Mouse (Mus musculus) A20 (cell line): ENCODE data around the gene Edem2.
A peak's percentile ranks its signal among the peaks of the same experiment; 100 is the strongest.

ENCODE experiments used
- DNase-seq: peaks from one replicate; pipeline ENCODE4 v3.0.0-alpha.2; 2011; ENCODE audit warnings: low read depth, low spot score

Gene Edem2

DNA sequence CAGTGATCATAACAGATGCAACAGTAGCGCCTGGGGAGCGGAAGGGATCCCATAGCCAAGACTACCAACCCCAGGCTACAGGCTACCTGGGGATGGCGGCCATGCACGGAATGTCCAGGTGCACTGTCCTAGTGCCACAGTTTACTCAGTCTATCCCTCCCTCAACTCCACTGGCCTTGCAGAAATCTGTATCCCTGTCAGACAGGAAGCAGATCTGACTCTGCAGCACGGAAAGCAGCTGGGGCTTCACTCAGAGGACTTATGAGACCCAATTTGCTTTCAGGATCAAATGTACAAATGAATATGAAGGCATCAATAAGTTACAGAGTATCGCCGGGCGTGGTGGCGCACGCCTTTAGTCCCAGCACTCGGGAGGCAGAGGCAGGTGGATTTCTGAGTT is 41.5 kb downstream of the Edem2 start:
- DNase-seq = no peak

DNA sequence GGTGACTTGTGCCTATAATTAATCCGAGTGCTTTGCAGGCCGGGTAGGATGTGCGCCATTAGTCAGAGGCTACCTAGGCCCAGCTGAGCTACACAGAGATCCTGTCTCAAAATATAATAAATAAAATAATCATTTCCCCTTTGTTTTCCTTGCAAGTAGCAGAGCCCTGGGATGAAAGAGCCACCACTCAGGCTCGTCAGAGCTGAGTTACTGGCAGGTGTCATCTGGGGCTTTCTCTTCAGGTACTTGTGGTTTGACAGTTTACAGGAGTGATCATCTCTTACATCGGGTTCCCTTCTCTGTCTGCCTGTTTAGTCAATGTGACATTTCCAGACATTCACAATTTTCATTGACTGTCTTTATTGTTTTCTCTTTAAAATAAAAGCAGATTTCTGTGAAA is 42.7 kb downstream of the Edem2 start:
- DNase-seq = peak; percentile 19

DNA sequence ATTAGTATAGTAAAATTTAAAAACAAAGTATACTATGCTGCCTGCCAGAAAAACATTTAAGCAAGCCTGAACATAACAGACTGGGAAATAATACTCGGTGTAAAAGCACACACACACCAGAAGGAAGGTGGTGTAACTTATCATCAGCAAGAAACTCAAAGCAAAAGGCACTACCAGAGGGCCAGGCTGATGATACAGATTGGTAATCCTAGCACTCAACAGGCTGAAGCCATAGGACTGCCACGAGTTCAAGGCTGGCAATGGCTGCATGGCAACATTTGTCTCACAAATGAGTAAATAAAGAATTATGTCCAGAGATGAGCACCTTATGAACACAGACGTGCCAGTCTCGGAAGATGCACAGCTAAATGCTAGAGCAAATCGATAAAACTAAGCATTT is 45.5 kb downstream of the Edem2 start:
- no peak for DNase-seq

DNA sequence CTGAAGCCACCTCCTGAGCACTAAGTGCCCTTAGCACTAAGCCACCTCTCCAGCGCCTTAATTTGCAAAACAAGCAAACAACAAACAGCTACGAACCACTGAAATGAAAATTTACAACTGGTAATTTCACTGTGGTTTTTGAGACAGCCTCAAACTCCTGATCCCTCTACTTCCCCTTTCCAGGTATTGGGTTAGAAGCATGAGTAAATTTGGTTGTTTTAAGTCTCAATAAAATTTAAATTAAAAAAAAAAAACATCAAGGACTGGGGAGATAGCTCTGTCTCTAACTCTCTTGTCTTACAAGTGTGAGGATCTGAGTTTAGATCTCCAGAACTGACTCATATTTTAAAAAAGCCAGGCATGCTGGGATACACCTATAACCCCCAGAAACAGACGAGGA is 46.1 kb downstream of the Edem2 start:
- DNase-seq = peak; percentile 45

DNA sequence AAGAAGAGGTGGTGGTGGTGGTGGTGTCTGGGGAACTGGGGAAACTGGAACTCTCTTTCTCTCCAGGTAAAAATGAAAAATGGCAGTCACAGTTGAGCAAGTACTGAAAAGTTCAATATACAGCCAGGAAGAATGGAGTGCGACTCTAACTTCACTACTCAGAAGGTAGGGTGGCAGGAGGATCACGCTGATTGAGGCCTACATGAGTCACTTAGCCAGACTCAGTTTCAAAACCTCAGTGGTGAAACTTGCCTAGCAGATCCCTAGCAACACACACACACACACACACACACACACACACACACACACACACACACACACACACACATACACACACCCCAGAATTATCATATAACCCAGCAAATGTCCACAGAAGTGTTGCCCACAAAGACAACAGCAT is 47.4 kb downstream of the Edem2 start:
- no peak for DNase-seq

DNA sequence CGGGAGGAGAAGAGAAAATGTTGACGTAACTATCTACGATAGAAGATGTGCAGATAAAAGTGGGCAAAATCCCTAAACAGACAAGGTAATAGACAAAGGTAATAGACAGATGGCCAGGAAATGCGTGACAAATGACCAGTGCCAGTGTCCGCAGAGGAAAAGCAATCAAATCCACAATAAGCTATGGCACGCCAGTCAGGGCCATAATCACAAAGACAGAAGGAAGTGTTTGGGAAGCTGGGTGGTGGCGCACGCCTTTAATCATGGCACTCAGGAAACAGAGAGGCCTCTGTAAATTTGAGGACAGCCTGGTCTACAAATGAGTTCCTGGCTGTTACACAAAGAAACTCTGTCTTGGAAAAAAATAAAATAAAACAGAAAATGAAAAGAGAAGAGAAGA is 48.1 kb downstream of the Edem2 start:
- no peak for DNase-seq

DNA sequence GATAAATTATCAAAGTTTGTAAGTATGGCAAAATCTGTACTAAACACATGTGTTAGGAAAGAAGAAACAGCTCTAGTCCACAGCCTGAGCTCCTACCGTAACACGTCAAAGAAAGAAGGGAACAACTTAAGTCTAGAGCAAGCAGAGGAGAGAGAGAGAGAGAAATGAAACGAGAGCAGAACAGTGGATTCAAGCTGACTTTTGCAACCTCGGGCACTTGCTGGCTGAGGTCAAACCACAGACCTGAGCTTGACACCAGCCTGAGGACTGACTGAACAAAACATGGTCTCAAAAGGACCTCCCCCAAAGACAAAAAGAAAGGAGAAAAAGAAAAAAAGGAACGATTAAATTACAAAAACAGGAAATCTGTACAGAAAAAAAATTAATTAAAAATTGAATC is 48.7 kb downstream of the Edem2 start:
- no peak for DNase-seq

DNA sequence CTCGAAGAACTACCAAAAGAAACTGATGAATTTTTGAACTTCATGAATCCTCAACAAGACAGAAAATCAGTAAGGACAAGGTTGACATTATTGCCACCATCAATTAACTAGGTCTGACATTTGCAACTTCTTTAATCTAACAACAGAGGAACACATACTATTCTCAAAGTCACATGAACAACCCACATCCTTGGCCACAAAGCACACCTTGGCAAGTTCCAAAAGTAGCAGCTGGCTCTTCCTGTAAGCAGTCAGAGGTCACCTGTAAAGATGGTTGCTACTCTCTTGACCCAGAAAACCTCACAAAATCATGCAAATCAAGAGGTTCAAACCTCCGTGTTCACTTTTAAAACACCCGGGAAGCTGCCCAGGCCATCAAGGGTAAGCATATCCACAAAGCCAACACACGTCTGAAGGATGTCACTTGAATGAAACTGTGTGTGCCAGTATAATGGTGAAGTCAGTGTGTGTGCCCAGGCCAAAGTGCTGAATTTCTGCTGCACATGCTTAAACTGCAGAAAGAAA is 49.6 kb downstream of the Edem2 start:
- DNase-seq = peak; percentile 37

DNA sequence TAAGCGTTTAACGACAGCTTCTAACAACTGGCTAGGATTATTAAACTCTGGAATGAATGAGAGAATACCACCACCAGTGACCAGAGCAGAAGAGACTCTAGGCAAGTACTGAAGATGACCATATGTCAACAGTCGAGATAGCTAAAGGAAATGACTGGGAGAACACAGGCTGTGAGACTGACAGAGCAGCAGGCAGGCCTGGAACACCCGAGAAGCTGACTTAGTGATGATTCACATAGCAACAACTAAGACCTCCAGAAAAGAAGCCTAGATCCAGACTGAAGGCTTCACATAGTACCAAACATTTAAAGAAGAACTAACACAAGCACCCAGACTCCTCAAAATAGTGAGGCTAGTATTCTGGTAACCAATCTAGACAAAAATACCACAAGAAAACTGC is 54.2 kb downstream of the Edem2 start:
- DNase-seq = no peak

DNA sequence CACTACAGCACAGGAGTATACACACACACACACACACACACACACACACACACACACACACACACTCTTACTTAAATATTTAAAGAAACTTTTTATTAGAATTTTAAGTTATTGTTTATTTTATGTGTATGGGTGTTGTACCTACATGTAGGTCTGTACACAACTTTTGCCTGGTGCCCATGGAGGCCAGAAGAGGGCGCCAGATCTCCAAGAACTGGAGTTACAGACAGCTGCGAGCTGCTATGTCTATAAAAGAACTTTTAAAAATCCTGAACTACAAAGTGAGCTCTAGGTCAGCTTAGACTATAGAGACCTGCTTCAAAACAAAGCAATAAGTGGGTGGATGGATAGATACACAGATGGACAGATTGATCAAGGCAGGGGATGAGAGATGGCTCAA is 55.7 kb downstream of the Edem2 start:
- peak; percentile 78 for DNase-seq

DNA sequence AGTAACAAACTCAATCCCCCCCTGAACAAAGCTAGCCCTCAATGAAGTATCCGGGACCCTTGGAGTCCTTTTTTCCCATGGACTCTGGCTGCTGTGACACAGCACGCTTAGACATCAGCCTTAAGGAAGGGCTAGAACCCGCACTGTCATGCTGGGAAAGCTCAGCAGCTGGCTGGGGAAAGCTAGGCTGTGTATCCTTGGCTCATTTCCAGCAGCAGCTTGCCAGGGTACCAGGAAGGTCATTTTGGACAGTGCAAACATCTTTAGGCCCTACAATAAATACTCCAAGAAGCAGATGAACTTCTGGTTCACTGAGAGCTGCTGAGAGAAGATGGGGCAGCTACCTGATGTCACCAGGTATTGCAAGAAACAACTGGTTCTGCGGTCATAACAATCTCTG is 58.0 kb downstream of the Edem2 start:
- no peak for DNase-seq

DNA sequence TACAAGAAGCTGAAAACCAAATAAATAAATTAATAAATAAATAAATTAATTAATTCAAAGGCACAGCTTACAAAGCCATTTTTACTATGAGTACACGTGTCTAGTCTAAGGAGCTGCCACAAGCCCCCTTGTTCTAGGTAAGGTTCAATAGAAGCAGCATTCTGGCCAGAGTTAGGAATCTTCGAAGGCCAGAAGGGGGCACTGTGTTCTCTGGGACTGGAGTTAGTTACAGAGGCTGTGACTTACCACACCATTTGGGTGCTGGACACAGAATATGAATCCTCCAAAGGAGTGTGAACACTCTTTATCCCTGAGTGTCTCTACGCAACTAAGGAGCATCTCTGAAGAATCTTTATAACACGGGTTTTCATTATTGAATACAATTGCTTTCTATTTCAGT is 60.8 kb downstream of the Edem2 start:
- peak; percentile 56 for DNase-seq

DNA sequence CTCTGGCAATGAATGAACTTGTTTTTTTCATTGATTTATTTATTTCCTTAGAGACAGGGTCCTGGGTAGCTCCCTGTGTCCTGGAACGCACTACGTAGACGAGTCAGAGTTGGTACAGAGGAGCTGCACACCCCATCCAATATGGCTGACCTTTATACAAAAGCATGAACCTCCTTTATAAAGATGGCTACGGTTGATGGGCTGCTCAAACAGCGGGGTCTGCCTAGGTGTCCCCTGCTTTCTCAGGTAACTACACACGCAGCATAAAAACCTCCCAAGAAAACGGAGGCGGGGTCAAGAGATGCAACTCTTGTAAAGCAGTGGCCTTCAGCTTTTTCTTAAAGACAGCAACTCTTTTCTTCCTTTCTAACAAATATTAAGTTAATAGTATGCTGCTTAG is 61.4 kb downstream of the Edem2 start:
- no peak for DNase-seq

DNA sequence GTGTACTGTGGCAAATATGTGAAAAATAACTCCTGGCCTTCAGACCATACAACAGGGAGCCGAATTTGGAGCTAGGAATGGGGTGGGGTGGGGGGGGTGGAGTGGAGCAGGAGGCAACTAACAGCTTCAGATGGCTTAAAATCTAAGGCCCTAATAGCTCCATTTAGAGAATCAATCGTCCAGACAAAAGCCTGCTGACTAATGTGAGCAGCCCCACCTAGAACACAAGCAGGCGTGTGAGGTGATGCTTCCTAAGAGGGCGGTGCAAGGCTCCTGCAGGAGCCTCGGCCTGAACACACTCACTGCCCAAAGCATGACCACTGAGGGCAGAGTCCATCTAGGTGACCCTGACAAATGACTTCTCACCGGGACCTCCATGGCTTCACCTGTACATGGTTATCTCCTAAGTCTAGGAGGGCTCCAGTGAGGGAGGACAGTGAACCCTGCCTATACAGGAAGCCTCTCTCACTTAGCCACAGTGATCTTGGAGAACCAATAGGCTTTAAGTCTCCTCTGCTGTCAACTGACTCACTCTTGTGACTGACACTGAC is 65.3 kb downstream of the Edem2 start:
- no peak for DNase-seq

DNA sequence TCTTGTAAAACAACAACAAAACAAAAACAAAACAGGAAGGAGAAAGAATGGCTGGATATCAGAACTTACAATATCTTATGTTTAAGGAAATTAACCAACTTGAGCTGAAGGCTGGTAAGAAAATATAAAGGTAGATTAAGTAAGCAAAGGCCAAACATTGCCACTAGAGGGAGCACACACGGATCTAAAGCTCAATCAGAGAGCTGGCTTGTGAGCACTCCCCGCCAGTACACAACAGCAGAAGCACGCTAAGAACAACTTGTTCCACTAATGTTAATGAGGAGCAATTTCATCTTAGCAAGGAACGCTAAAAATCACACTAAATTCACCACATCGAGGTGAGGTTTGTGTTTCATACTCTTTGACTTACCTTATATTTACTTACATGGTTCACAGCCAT is 66.2 kb downstream of the Edem2 start:
- DNase-seq = no peak

DNA sequence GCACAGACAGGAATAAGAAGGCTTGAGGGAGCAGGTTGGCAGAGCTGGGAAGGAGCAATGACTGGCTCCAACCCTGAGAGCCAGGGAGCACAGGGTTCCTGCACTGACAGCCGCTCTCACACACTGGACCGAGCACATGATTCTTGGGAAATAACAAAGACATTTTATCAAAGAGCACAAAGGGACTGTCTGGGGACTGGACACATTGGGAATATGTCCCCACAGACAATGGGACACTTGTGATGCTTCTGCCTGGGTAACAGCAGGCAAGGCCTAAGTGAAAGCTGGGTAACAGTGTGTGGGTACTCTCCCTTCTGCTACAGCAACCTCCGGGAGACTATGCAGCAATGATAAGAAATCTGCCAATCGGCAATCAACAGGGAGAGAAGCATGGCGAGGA is 66.9 kb downstream of the Edem2 start:
- DNase-seq = no peak

DNA sequence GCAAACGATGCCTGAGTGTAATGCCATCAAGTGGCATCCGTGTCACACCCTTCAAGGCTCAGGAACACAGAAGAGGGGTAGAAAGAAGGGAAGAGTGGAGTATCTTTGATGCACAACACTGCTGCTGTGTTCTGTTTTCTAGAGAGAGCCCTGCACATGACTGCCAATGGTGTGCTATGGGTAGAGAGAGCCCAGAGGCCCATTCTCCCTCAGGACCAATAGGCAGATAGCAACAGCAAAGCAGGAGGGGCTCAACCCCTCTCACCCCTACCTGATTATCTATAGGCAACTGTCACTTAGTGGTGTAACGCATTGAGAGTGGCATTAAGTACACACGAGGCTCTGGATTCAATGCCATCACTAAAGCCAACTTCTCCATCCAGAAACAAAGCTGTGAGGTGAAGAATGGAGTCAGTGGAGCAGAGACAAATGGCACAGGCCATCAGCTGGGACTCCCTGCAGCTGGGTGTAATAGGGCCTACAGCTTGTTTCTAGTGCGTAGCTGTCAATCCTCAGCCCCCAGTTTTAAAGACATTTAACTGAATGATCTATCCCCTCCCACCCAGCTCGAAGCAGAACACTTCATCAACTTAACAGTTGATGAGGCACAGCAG is 73.4 kb downstream of the Edem2 start:
- DNase-seq = no peak

DNA sequence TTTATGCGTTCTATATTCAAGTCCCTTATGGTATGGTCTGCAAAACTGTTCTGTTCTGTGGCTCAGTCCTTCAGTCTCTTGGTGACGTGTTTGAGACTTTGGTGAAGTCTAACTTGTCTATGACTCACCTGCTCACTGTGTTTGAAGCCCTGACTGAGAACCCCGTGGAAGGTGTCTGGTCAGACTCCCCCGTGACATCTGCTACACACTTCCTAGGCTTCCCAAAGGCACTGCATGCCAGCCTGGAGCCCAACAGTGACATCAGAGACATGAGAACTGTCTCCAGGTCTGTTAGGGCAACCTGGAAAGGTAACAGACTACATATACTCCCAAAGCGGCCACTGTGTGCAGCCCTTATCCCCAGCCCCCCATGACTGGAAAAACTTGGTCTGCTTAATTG is 76.7 kb downstream of the Edem2 start:
- no peak for DNase-seq
